Mouse (Mus musculus): Measurements from ENCODE around the gene Ly86.

DNA sequence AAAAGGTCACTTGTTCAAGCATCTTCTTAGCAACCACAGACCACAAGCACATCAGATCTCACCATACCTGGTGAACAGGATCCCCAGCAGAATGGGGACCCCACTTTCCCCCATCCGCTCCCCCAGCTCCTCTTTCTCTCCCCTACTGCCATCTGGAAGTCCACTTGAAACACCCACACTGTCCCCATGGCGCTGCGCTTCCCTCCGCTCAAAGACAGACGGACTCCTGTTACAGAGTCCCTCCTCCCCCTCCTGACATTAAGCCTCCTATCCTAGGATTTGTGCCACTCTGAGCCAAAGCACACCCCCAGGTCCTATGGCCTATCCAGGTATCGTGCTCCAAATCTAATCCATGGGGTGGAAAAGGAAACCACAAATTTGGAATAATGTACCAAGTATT lies 79.9 kb downstream of the Ly86 start:
- TF ChIP-seq TAL1 (IDR thresholded peaks at IDR 0.05; ENCODE audit: low read length) (no peak), GATA1 (IDR thresholded peaks at IDR 0.05; ENCODE audit: low read length) (no peak)
